Mouse (Mus musculus): ENCODE data around the gene 2310011J03Rik. TPM values are rescaled to one million over a fixed set of nuclear protein-coding genes. Genes with fewer than 3 reads are reported as not detected.
"Not testable (repeated sequence)": the region's sequence is repeated elsewhere in the genome, so short reads cannot be mapped to it uniquely, and the experiment has no call there.

2310011J03Rik gene
- polyA plus RNA-seq, 1 experiment from 2014 or later, result 46.6 TPM

GRCm38 (mm10) chr10:80355431-80355830 lies 35.1 kb upstream of the 2310011J03Rik start:
- H3K27me3 ChIP-seq (ENCODE audit: control insufficient read depth, insufficient read depth, low read length), result peaks cover 57% of the 10 kb centered on the region
- H3K9ac ChIP-seq (ENCODE audit: low read length), result no peak overlapping the region
- 13% methylated on average over 7 of the region's 9 CpGs for WGBS
- ATAC-seq (ENCODE audit: insufficient read depth, low FRiP score), result no peak
- H3K27ac ChIP-seq (ENCODE audit: low read length), result no peak overlapping the region
- no peaks in the 10 kb centered on the region for H3K36me3 ChIP-seq (ENCODE audit: control insufficient read depth, insufficient read depth, low read length)
- H3K4me1 ChIP-seq (ENCODE audit: control insufficient read depth, insufficient read depth, low read length), result peaks cover 22% of the 10 kb centered on the region
- H3K4me3 ChIP-seq (replicated peaks; ENCODE audit: low read length), result no peak overlapping the region
- H3K9me3 ChIP-seq (replicated peaks; ENCODE audit: control insufficient read depth, low read length), result no peaks in the 10 kb centered on the region
- H3K4me2 ChIP-seq (ENCODE audit: low read depth, low read length), result no peak overlapping the region

GRCm38 (mm10) chr10:80352727-80353126 lies 32.4 kb upstream of the 2310011J03Rik start:
- no peak for ATAC-seq (ENCODE audit: insufficient read depth, low FRiP score)
- 56% methylated on average over 8 of the region's 8 CpGs for WGBS
- Histone ChIP-seq H3K4me2 (ENCODE audit: low read depth, low read length) (no peak overlapping the region), H3K27me3 (ENCODE audit: control insufficient read depth, insufficient read depth, low read length) (peaks cover 57% of the 10 kb centered on the region), H3K9me3 (replicated peaks; ENCODE audit: control insufficient read depth, low read length) (no peaks in the 10 kb centered on the region), H3K4me1 (ENCODE audit: control insufficient read depth, insufficient read depth, low read length) (peaks cover 36% of the 10 kb centered on the region), H3K36me3 (ENCODE audit: control insufficient read depth, insufficient read depth, low read length) (no peaks in the 10 kb centered on the region), H3K27ac (ENCODE audit: low read length) (no peak overlapping the region), H3K4me3 (replicated peaks; ENCODE audit: low read length) (no peak overlapping the region), H3K9ac (ENCODE audit: low read length) (no peak overlapping the region)

DNA sequence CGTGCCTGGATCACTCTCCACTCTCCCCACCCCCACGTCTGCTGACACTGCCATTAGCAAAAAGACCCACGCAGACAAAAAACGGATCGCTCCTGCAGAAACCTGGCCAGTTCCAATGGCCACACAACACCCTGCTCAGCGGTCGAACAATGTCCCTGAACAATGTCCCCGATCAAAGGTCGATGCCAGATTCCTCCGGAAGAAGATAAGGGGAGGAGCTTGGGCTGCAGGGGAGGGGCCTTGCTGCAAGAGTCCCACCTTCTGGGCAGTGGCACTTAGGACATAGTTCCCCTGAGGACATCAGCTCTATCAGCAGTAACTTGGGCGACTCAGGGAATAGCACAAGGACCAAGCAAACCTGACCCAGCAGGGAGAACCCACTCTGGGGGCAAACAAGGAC lies 31.6 kb upstream of the 2310011J03Rik start:
- WGBS, result 25% methylated on average over 11 of the region's 11 CpGs
- no peak overlapping the region for H3K27ac ChIP-seq (ENCODE audit: low read length)
- H3K36me3 ChIP-seq (ENCODE audit: control insufficient read depth, insufficient read depth, low read length), result no peaks in the 10 kb centered on the region
- H3K4me1 ChIP-seq (ENCODE audit: control insufficient read depth, insufficient read depth, low read length), result peaks cover 34% of the 10 kb centered on the region
- peaks cover 54% of the 10 kb centered on the region for H3K27me3 ChIP-seq (ENCODE audit: control insufficient read depth, insufficient read depth, low read length)
- ATAC-seq (ENCODE audit: insufficient read depth, low FRiP score), result no peak
- no peak overlapping the region; the same call in 1 of the 2 replicates for H3K9ac ChIP-seq (ENCODE audit: low read length)
- no peaks in the 10 kb centered on the region for H3K9me3 ChIP-seq (replicated peaks; ENCODE audit: control insufficient read depth, low read length)
- H3K4me3 ChIP-seq (replicated peaks; ENCODE audit: low read length), result no peak overlapping the region
- H3K4me2 ChIP-seq (ENCODE audit: low read depth, low read length), result no peak overlapping the region

GRCm38 (mm10) chr10:80350292-80350691 lies 30.0 kb upstream of the 2310011J03Rik start:
- Histone ChIP-seq H3K9me3 (replicated peaks; ENCODE audit: control insufficient read depth, low read length) (no peaks in the 10 kb centered on the region), H3K4me1 (ENCODE audit: control insufficient read depth, insufficient read depth, low read length) (peaks cover 25% of the 10 kb centered on the region), H3K4me2 (ENCODE audit: low read depth, low read length) (no peak overlapping the region), H3K36me3 (ENCODE audit: control insufficient read depth, insufficient read depth, low read length) (no peaks in the 10 kb centered on the region), H3K4me3 (replicated peaks; ENCODE audit: low read length) (no peak overlapping the region), H3K27ac (ENCODE audit: low read length) (no peak overlapping the region), H3K9ac (ENCODE audit: low read length) (no peak overlapping the region), H3K27me3 (ENCODE audit: control insufficient read depth, insufficient read depth, low read length) (peaks cover 40% of the 10 kb centered on the region)
- WGBS, result 2% methylated on average over 7 of the region's 7 CpGs
- peak; percentile 82 for ATAC-seq (ENCODE audit: insufficient read depth, low FRiP score)

GRCm38 (mm10) chr10:80348981-80349380 lies 28.6 kb upstream of the 2310011J03Rik start:
- Histone ChIP-seq H3K4me3 (replicated peaks; ENCODE audit: low read length) (peak overlapping the region; percentile 45), H3K27ac (ENCODE audit: low read length) (peak overlapping the region; percentile 63), H3K27me3 (ENCODE audit: control insufficient read depth, insufficient read depth, low read length) (peaks cover 40% of the 10 kb centered on the region), H3K4me2 (ENCODE audit: low read depth, low read length) (peak overlapping the region; percentile 57), H3K9me3 (replicated peaks; ENCODE audit: control insufficient read depth, low read length) (no peaks in the 10 kb centered on the region), H3K9ac (ENCODE audit: low read length) (peak overlapping the region; percentile 72; the same call in 1 of the 2 replicates), H3K36me3 (ENCODE audit: control insufficient read depth, insufficient read depth, low read length) (no peaks in the 10 kb centered on the region), H3K4me1 (ENCODE audit: control insufficient read depth, insufficient read depth, low read length) (peaks cover 38% of the 10 kb centered on the region)
- peak; percentile 12; the same call in 1 of the 2 replicates for ATAC-seq (ENCODE audit: insufficient read depth, low FRiP score)
- 16% methylated on average over 26 of the region's 26 CpGs for WGBS

DNA sequence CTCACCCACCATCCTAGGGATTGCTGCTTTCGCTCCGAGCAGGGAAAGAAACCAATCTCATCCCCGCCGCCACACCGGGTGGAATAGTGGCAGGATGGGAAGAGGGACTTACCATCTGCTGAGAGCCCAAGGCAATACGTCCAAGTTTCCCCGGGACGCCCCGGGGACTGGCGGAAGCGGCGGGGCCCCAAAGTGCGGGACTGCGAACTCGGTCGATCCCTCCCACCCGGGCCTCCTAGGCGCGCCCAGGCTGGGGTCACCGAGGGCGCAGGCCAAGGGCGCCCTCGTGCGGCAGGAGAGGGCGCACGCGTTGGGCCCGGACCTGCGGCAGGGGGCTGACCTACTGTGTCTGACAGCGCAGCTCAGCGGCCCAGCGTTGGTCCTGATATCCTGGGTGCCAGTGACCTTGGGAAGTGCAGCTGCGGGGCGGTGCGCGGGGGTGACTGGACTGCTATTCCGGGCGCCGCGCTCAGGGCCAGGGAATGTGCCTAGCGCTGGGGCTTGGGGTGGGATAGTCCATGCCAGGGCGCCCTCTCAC lies 28.0 kb upstream of the 2310011J03Rik start, which contains the start of gene Adamtsl5:
TSS of gene Adamtsl5 (minus strand) at position 169 of the 538 bp plus-strand sequence.
- Histone ChIP-seq H3K4me2 (ENCODE audit: low read depth, low read length) (peak within 1 kb of the TSS; percentile 57), H3K9ac (ENCODE audit: low read length) (peak within 1 kb of the TSS; percentile 72), H3K27me3 (ENCODE audit: control insufficient read depth, insufficient read depth, low read length) (peaks cover 41% of the 10 kb centered on the region), H3K27ac (ENCODE audit: low read length) (peak within 1 kb of the TSS; percentile 63), H3K4me3 (replicated peaks; ENCODE audit: low read length) (peak within 1 kb of the TSS; percentile 45), H3K9me3 (replicated peaks; ENCODE audit: control insufficient read depth, low read length) (no peaks in the 10 kb centered on the region), H3K4me1 (ENCODE audit: control insufficient read depth, insufficient read depth, low read length) (peaks cover 45% of the 10 kb centered on the region), H3K36me3 (ENCODE audit: control insufficient read depth, insufficient read depth, low read length) (no peaks in the 10 kb centered on the region)
- under 1% methylated on average over 42 of the region's 42 CpGs for WGBS
- peak; percentile 44; the same call in 1 of the 2 replicates for ATAC-seq (ENCODE audit: insufficient read depth, low FRiP score)

DNA sequence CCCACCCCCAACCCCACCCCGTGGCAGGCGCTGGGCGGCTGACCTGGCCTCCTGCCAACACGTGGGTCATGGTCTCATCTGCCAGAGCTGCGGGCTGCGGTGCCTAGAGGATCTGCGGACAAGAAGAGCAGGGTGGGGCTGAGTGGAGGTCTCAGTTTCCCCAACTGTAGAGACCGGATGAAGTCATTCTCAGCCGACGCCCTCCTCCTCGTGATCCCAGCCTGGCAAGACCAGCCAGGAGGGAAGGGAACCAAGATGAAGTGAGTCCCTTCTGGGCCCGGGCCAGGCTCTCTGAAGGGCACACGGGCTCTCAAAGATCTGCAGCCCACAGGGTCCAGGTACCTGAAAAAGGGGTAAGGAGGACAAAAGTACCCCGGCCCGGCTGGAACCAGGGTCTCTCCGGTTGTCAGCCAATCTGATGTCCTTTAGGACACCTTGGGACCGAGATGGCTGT lies 27.2 kb upstream of the 2310011J03Rik start:
- Histone ChIP-seq H3K4me1 (ENCODE audit: control insufficient read depth, insufficient read depth, low read length) (peaks cover 50% of the 10 kb centered on the region), H3K9ac (ENCODE audit: low read length) (peak overlapping the region; percentile 72), H3K36me3 (ENCODE audit: control insufficient read depth, insufficient read depth, low read length) (no peaks in the 10 kb centered on the region), H3K4me3 (replicated peaks; ENCODE audit: low read length) (peak overlapping the region; percentile 45), H3K4me2 (ENCODE audit: low read depth, low read length) (peak overlapping the region; percentile 57), H3K27ac (ENCODE audit: low read length) (peak overlapping the region; percentile 63; the same call in 1 of the 2 replicates), H3K9me3 (replicated peaks; ENCODE audit: control insufficient read depth, low read length) (no peaks in the 10 kb centered on the region), H3K27me3 (ENCODE audit: control insufficient read depth, insufficient read depth, low read length) (peaks cover 41% of the 10 kb centered on the region)
- ATAC-seq (ENCODE audit: insufficient read depth, low FRiP score), result no peak
- WGBS, result 15% methylated on average over 17 of the region's 17 CpGs

DNA sequence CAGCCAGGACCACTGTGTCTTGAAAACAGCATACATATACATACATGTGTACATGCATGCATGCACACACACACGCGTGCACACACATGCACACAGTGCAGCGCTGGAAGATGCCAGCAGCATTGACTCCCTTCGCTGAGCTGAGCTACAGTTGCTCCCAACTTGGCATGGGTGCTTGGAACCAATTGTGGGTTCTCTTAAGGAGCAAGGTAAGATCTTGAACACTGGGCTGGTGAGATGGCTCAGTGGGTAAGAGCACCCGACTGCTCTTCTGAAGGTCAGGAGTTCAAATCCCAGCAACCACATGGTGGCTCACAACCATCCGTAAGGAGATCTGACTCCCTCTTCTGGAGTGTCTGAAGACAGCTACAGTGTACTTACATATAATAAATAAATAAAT lies 25.6 kb upstream of the 2310011J03Rik start:
- H3K4me2 ChIP-seq (ENCODE audit: low read depth, low read length); ATAC-seq (ENCODE audit: insufficient read depth, low FRiP score); H3K4me3 ChIP-seq (replicated peaks; ENCODE audit: low read length); H3K27ac ChIP-seq (ENCODE audit: low read length); H3K9ac ChIP-seq (ENCODE audit: low read length); H3K36me3 ChIP-seq (ENCODE audit: control insufficient read depth, insufficient read depth, low read length); H3K9me3 ChIP-seq (replicated peaks; ENCODE audit: control insufficient read depth, low read length): not testable (repeated sequence)
- H3K27me3 ChIP-seq (ENCODE audit: control insufficient read depth, insufficient read depth, low read length), result peaks cover 46% of the 10 kb centered on the region
- H3K4me1 ChIP-seq (ENCODE audit: control insufficient read depth, insufficient read depth, low read length), result peaks cover 61% of the 10 kb centered on the region
- WGBS, result 79% methylated on average over 5 of the region's 6 CpGs

GRCm38 (mm10) chr10:80345122-80345521 lies 24.8 kb upstream of the 2310011J03Rik start:
- H3K4me1 ChIP-seq (ENCODE audit: control insufficient read depth, insufficient read depth, low read length), result peaks cover 67% of the 10 kb centered on the region
- no peak for ATAC-seq (ENCODE audit: insufficient read depth, low FRiP score)
- WGBS, result 7% methylated on average over 16 of the region's 16 CpGs

More at GRCm38 (mm10) chr10:80345122-80345521, 24.8 kb upstream of the 2310011J03Rik start:
- peak overlapping the region; percentile 59 for H3K9ac ChIP-seq (ENCODE audit: low read length)
- peak overlapping the region; percentile 61 for H3K4me2 ChIP-seq (ENCODE audit: low read depth, low read length)
- H3K9me3 ChIP-seq (replicated peaks; ENCODE audit: control insufficient read depth, low read length), result no peaks in the 10 kb centered on the region
- H3K4me3 ChIP-seq (replicated peaks; ENCODE audit: low read length), result peak overlapping the region; percentile 16; the same call in 1 of the 2 replicates
- peak overlapping the region; percentile 58 for H3K27ac ChIP-seq (ENCODE audit: low read length)
- H3K27me3 ChIP-seq (ENCODE audit: control insufficient read depth, insufficient read depth, low read length), result peaks cover 53% of the 10 kb centered on the region
- H3K36me3 ChIP-seq (ENCODE audit: control insufficient read depth, insufficient read depth, low read length), result no peaks in the 10 kb centered on the region

All from stomach, embryonic 16.5 days (tissue).